Mouse (Mus musculus) kidney, adult 2 months (tissue): ENCODE measurements around the gene Trmo. TPM values are rescaled to one million over a fixed set of nuclear protein-coding genes. Genes with fewer than 3 reads are reported as not detected.
A peak's percentile ranks its signal among the peaks of the same experiment; 100 is the strongest.

ENCODE experiments used
- DNase-seq: peaks from one replicate; pipeline ENCODE4 v3.0.0; 2021
- H3K27ac ChIP-seq: fragments of 200-500 bp; 2 replicates; pipeline ENCODE4 v1.5.1; 2012; ENCODE audit warnings: low read depth, low read length, control low read depth, inconsistent platforms; ENCODE audit not compliant: insufficient read depth
- H3K27me3 ChIP-seq: fragments of 200-500 bp; replicated peaks from 2 replicates; pipeline ENCODE4 v1.6.1; 2012; ENCODE audit warnings: mild to moderate bottlenecking, moderate library complexity, low read length, inconsistent platforms; ENCODE audit not compliant: control insufficient read depth, insufficient read depth
- H3K36me3 ChIP-seq: fragments of 200-500 bp; 2 replicates; pipeline ENCODE4 v1.6.1; 2012; ENCODE audit warnings: mild to moderate bottlenecking, moderate library complexity, low read length, inconsistent platforms; ENCODE audit not compliant: control insufficient read depth, insufficient read depth
- H3K4me1 ChIP-seq: fragments of 200-500 bp; 2 replicates; pipeline ENCODE4 v1.6.1; 2011; ENCODE audit warnings: low read length; ENCODE audit not compliant: control insufficient read depth, insufficient read depth
- H3K4me3 ChIP-seq: fragments of 200-500 bp; 2 replicates; pipeline ENCODE4 v1.5.1; 2011; ENCODE audit warnings: mild to moderate bottlenecking, low read depth, low read length, control low read depth; ENCODE audit not compliant: insufficient read depth
- CTCF ChIP-seq: fragments of 200-500 bp; conservative IDR thresholded peaks from 2 replicates; pipeline ENCODE4 v1.5.1; 2011; ENCODE audit warnings: low read depth, mild to moderate bottlenecking, control low read depth, low read length, moderate library complexity, mixed read lengths; ENCODE audit not compliant: insufficient read depth, insufficient read length
- POLR2A ChIP-seq: fragments of 200-500 bp; IDR thresholded peaks from one replicate; pipeline ENCODE4 v1.6.1; 2011; ENCODE audit warnings: low read depth, low read length, control low read depth
- WGBS: fragments of 180-500 bp; shearing (Covaris S2); methylation state at CpG from one replicate; pipeline ENCODE4 v1.1.7; 2018; 5-methylcytosine and 5-hydroxymethylcytosine counted together
- polyA plus RNA-seq: library from polyadenylated mRNA; depleted of rRNA; stranded (reverse); fragments of >200 nt; gene quantifications from 2 replicates; pipeline ENCODE4 v1.2.3, GENCODE M21; 2012; rRNA removed

The Trmo gene
- 6.1 and 7.0 TPM in 2 replicates for polyA plus RNA-seq

GRCm38 (mm10) chr4:46389013-46389611 lies at the start of gene Trmo:
Trmo (minus strand) TSS chr4:46389437.
- peak; percentile 97 for DNase-seq
- peak; percentile 62 for TF ChIP-seq POLR2A
- TF ChIP-seq CTCF = no peak
- no peaks in the 10 kb centered on the region for H3K4me1 ChIP-seq
- no peaks in the 10 kb centered on the region for H3K36me3 ChIP-seq
- H3K27ac ChIP-seq = peak within 1 kb of the TSS; percentile 88
- H3K4me3 ChIP-seq = peak within 1 kb of the TSS; percentile 80
- no peaks in the 10 kb centered on the region for H3K27me3 ChIP-seq
- WGBS = under 1% methylated on average over 56 of the region's 56 CpGs

- Histone ChIP-seq H3K36me3 (no peaks in the 10 kb centered on the region), H3K27ac (no peak overlapping the region), H3K4me1 (no peaks in the 10 kb centered on the region), H3K4me3 (no peak overlapping the region), H3K27me3 (no peaks in the 10 kb centered on the region; the same call in 1 of the 2 replicates)
- WGBS = 84% methylated on average over 12 of the region's 12 CpGs
- no peak for DNase-seq
- TF ChIP-seq POLR2A (no peak), CTCF (no peak)
These were observed 43.3 kb upstream of the Trmo start for GRCm38 (mm10) chr4:46432339-46433036.

- Histone ChIP-seq H3K27ac (no peak overlapping the region), H3K4me3 (no peak overlapping the region), H3K4me1 (no peaks in the 10 kb centered on the region), H3K36me3 (no peaks in the 10 kb centered on the region), H3K27me3 (no peaks in the 10 kb centered on the region; the same call in 1 of the 2 replicates)
- DNase-seq = no peak
- TF ChIP-seq CTCF (no peak), POLR2A (no peak)
- 72% methylated on average over 10 of the region's 10 CpGs for WGBS
These were observed 39.8 kb upstream of the Trmo start for GRCm38 (mm10) chr4:46428903-46429499.

- TF ChIP-seq CTCF (no peak), POLR2A (no peak)
- Histone ChIP-seq H3K4me1 (no peaks in the 10 kb centered on the region), H3K4me3 (no peak overlapping the region), H3K36me3 (no peaks in the 10 kb centered on the region), H3K27me3 (no peaks in the 10 kb centered on the region; the same call in 1 of the 2 replicates), H3K27ac (no peak overlapping the region)
- DNase-seq = no peak
- WGBS = 71% methylated on average over 8 of the region's 8 CpGs
These were observed 33.4 kb upstream of the Trmo start for GRCm38 (mm10) chr4:46422625-46423024.

GRCm38 (mm10) chr4:46418851-46419250 lies 29.6 kb upstream of the Trmo start:
- DNase-seq = no peak
- Histone ChIP-seq H3K4me3 (no peak overlapping the region), H3K4me1 (no peaks in the 10 kb centered on the region), H3K27ac (no peak overlapping the region), H3K27me3 (no peaks in the 10 kb centered on the region), H3K36me3 (no peaks in the 10 kb centered on the region)
- WGBS = 88% methylated on average over 9 of the region's 9 CpGs
- TF ChIP-seq POLR2A = no peak
- no peak for TF ChIP-seq CTCF

- DNase-seq = peak; percentile 38
- no peaks in the 10 kb centered on the region for H3K36me3 ChIP-seq
- TF ChIP-seq CTCF (no peak; the same call in 1 of the 2 replicates), POLR2A (no peak)
- no peak overlapping the region for H3K4me3 ChIP-seq
- no peaks in the 10 kb centered on the region for H3K4me1 ChIP-seq
- 48% methylated on average over 3 of the region's 3 CpGs for WGBS
- no peaks in the 10 kb centered on the region for H3K27me3 ChIP-seq
- H3K27ac ChIP-seq = no peak overlapping the region
These were observed 28.3 kb upstream of the Trmo start for GRCm38 (mm10) chr4:46417491-46417890.

GRCm38 (mm10) chr4:46413406-46413805 lies 24.2 kb upstream of the Trmo start, which contains the start of gene Hemgn:
Hemgn (minus strand) TSS chr4:46413506.
- Histone ChIP-seq H3K27ac (no peak within 1 kb of the TSS), H3K4me3 (no peak within 1 kb of the TSS), H3K36me3 (no peaks in the 10 kb centered on the region), H3K27me3 (no peaks in the 10 kb centered on the region), H3K4me1 (no peaks in the 10 kb centered on the region)
- 73% methylated on average over 7 of the region's 7 CpGs for WGBS
- DNase-seq = no peak
- TF ChIP-seq CTCF = no peak
- TF ChIP-seq POLR2A = no peak
